Mouse (Mus musculus) CH12.LX (cell line): ENCODE results near the gene Nphp3. TPM values are rescaled to one million over a fixed set of nuclear protein-coding genes. Genes with fewer than 3 reads are reported as not detected.

Source experiments
- DNase-seq: peaks from one replicate; pipeline ENCODE4 v3.0.0-alpha.2; 2013; ENCODE audit errors: extremely low read depth
- H3K27ac ChIP-seq: 2 replicates; pipeline ENCODE4 v1.5.1; 2012; ENCODE audit warnings: low read depth, mild to moderate bottlenecking, control low read depth, moderate library complexity; ENCODE audit not compliant: insufficient read depth
- H3K27me3 ChIP-seq: replicated peaks from 2 replicates; pipeline ENCODE3; 2012; ENCODE audit warnings: inconsistent platforms
- H3K36me3 ChIP-seq, 2 experiments: replicated peaks in 1 of 2; 2 replicates each; pipeline versions ENCODE3 to v1.6.1; 2012; ENCODE audit warnings: inconsistent platforms in 1 of 2, low read length in 1 of 2, mild to moderate bottlenecking in 1 of 2, mixed read lengths in 1 of 2, moderate library complexity in 1 of 2; ENCODE audit not compliant: control insufficient read depth in 1 of 2, insufficient read depth in 1 of 2
- H3K4me1 ChIP-seq, 2 experiments: 2 replicates each; pipeline ENCODE4 v1.6.1; 2012; ENCODE audit warnings: inconsistent platforms in 1 of 2, moderate library complexity in 1 of 2; ENCODE audit not compliant: insufficient read depth in 2 of 2, control insufficient read depth in 1 of 2
- H3K4me2 ChIP-seq: 2 replicates; pipeline ENCODE4 v1.6.1; 2012; ENCODE audit warnings: low read depth, mild to moderate bottlenecking, control low read depth; ENCODE audit not compliant: poor library complexity, insufficient read depth, severe bottlenecking
- H3K4me3 ChIP-seq, 3 experiments: fragments of 150-350 bp in 1 of 3; sonication (generic) in 1 of 3; replicated peaks in 1 of 3; 2 replicates each; pipeline versions ENCODE3 to v1.5.1; 2011 to 2012; ENCODE audit warnings: low read depth in 2 of 3, low read length in 2 of 3, mild to moderate bottlenecking in 2 of 3, moderate library complexity in 2 of 3, control low read depth in 1 of 3, improper control_type of control experiment in 1 of 3, inconsistent platforms in 1 of 3, mixed read lengths in 1 of 3; ENCODE audit not compliant: poor library complexity in 1 of 3
- H3K79me2 ChIP-seq: replicated peaks from 2 replicates; pipeline ENCODE4 v1.6.1; 2012; ENCODE audit warnings: mild to moderate bottlenecking, moderate library complexity; ENCODE audit not compliant: control insufficient read depth, poor library complexity, insufficient read depth, severe bottlenecking; ENCODE audit errors: extremely low read depth
- H3K9ac ChIP-seq: 2 replicates; pipeline ENCODE4 v1.6.1; 2012; ENCODE audit warnings: low read depth, mild to moderate bottlenecking, control low read depth, moderate library complexity; ENCODE audit not compliant: insufficient read depth
- H3K9me3 ChIP-seq: replicated peaks from 2 replicates; pipeline ENCODE3; 2012; ENCODE audit warnings: low read length, inconsistent platforms, mixed read lengths
- BHLHE40 ChIP-seq: IDR thresholded peaks from 2 replicates; pipeline ENCODE4 v1.6.1; 2011; ENCODE audit warnings: mild to moderate bottlenecking, low read depth, low read length, improper control_type of control experiment
- CTCF ChIP-seq, 2 experiments: IDR thresholded peaks in 1 of 2; conservative IDR thresholded peaks in 1 of 2; 2 replicates each; pipeline ENCODE4 v1.5.1; 2011 to 2012; ENCODE audit warnings: low read depth in 2 of 2, low read length in 2 of 2, improper control_type of control experiment in 1 of 2, inconsistent platforms in 1 of 2, mild to moderate bottlenecking in 1 of 2, moderate library complexity in 1 of 2
- E2F4 ChIP-seq: IDR thresholded peaks from 2 replicates; pipeline ENCODE4 v1.6.1; 2011; ENCODE audit warnings: low read depth, low read length, improper control_type of control experiment; ENCODE audit not compliant: insufficient replicate concordance
- ETS1 ChIP-seq: conservative IDR thresholded peaks from 2 replicates; pipeline ENCODE4 v1.6.1; 2012; ENCODE audit warnings: low read depth, mild to moderate bottlenecking, inconsistent platforms, low read length, improper control_type of control experiment, moderate library complexity
- GABPA ChIP-seq: IDR thresholded peaks from 2 replicates; pipeline ENCODE4 v1.6.1; 2012; ENCODE audit warnings: low read depth, low read length, improper control_type of control experiment, inconsistent platforms; ENCODE audit not compliant: insufficient replicate concordance
- JUN ChIP-seq: IDR thresholded peaks from 2 replicates; pipeline ENCODE4 v1.6.1; 2011; ENCODE audit warnings: low read depth, mild to moderate bottlenecking, low read length, improper control_type of control experiment, moderate library complexity; ENCODE audit not compliant: insufficient read depth
- MAFK ChIP-seq: IDR thresholded peaks from 2 replicates; pipeline ENCODE4 v1.6.1; 2011; ENCODE audit warnings: low read length, improper control_type of control experiment; ENCODE audit not compliant: insufficient replicate concordance
- MXI1 ChIP-seq: IDR thresholded peaks from 2 replicates; pipeline ENCODE4 v1.6.1; 2011; ENCODE audit warnings: mild to moderate bottlenecking, low read depth, low read length, improper control_type of control experiment
- MYC ChIP-seq: IDR thresholded peaks from 2 replicates; pipeline ENCODE4 v1.6.1; 2011; ENCODE audit warnings: low read depth, mild to moderate bottlenecking, improper control_type of control experiment, low read length
- NELFE ChIP-seq: IDR thresholded peaks from 2 replicates; pipeline ENCODE4 v1.6.1; 2011; ENCODE audit warnings: low read depth, low read length, improper control_type of control experiment
- PAX5 ChIP-seq: IDR thresholded peaks from 2 replicates; pipeline ENCODE4 v1.6.1; 2012; ENCODE audit warnings: low read length, inconsistent platforms, mixed read lengths
- RAD21 ChIP-seq: IDR thresholded peaks from 2 replicates; pipeline ENCODE4 v1.6.1; 2011; ENCODE audit warnings: low read depth, mild to moderate bottlenecking, low read length, improper control_type of control experiment, moderate library complexity
- SMC3 ChIP-seq: IDR thresholded peaks from 2 replicates; pipeline ENCODE4 v1.6.1; 2011; ENCODE audit warnings: low read depth, low read length, improper control_type of control experiment
- UBTF ChIP-seq: IDR thresholded peaks from 2 replicates; pipeline ENCODE4 v1.6.1; 2012; ENCODE audit warnings: low read depth, mild to moderate bottlenecking, inconsistent platforms, low read length, improper control_type of control experiment, moderate library complexity
- USF1 ChIP-seq: IDR thresholded peaks from 2 replicates; pipeline ENCODE4 v1.6.1; 2014; ENCODE audit warnings: low read depth, mild to moderate bottlenecking, inconsistent platforms, low read length, improper control_type of control experiment
- dilution Hi-C: fragments of 300-500 bp; cut with MboI; formaldehyde crosslinking; loops from 2 replicates; pipeline ENCODE4 v1.14.3; 2020; ENCODE audit warnings: low sequenced_read_pairs; ENCODE audit not compliant: extremely low pct_unique_long_range_greater_than_20kb, extremely low pct_ligation_motif_present
- in situ Hi-C: fragments of 300-500 bp; cut with MboI; formaldehyde crosslinking; loops from 3 replicates; pipeline ENCODE4 v1.14.3; 2019; ENCODE audit warnings: low sequenced_read_pairs, low pct_ligation_motif_present, low pct_unique_long_range_greater_than_20kb, mixed read lengths
- polyA plus RNA-seq: library from polyadenylated mRNA; unstranded; fragments of >175 nt; gene quantifications from 2 replicates; pipeline ENCODE4 v1.2.1, GENCODE M21; 2012; ENCODE audit warnings: low read depth; ENCODE audit not compliant: insufficient read length
- total RNA-seq, 2 experiments: library from RNA; depleted of rRNA; stranded (reverse); fragments of 300-350 nt in 1 of 2; fragments of >200 nt in 1 of 2; gene quantifications; 2 replicates each; pipeline ENCODE4 v1.2.3; 2012 to 2014

The Nphp3 gene
- total and polyA plus RNA-seq, 3 experiments, result 1.3 to 2.9 (median 2.3) TPM

DNA sequence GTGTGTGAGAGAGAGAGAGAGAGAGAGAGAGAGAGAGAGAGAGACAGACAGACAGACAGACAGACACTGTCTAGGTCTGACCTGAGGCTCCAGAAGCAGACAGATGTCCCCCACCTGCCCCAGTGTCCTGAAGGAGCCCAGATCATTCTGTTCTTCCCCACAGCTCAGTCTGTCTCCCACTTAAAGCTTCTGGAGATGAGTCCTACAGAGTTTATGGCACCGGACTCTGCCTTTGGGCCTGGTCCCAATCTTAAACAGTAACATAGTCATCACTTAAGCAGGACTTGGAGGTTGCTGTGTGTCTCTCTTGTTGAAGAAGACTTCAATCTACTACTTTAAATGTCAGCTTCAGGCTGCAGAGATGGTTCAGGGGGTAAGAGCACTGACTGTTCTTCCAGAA lies 76.4 kb downstream of the Nphp3 start:
- no peak for DNase-seq
- no peaks in the 10 kb centered on the region for H3K4me1 ChIP-seq
- no peak overlapping the region for H3K27ac ChIP-seq
- H3K27me3 ChIP-seq, result no peaks in the 10 kb centered on the region
- H3K4me2 ChIP-seq, result no peak overlapping the region
- peaks cover 18 to 61% of the 10 kb centered on the region in 2 experiments for H3K36me3 ChIP-seq
- H3K9me3 ChIP-seq, result no peaks in the 10 kb centered on the region
- in situ Hi-C loops (no loop called here), dilution Hi-C loops (no loop called here)
- no peaks in the 10 kb centered on the region for H3K79me2 ChIP-seq
- H3K4me3 ChIP-seq, result no peak overlapping the region
- H3K9ac ChIP-seq, result no peak overlapping the region
- TF ChIP-seq JUN, result no peak
- TF ChIP-seq E2F4, result no peak
- no peak for TF ChIP-seq PAX5
- TF ChIP-seq UBTF, result no peak
- TF ChIP-seq SMC3, result no peak
- no peak for TF ChIP-seq MYC

DNA sequence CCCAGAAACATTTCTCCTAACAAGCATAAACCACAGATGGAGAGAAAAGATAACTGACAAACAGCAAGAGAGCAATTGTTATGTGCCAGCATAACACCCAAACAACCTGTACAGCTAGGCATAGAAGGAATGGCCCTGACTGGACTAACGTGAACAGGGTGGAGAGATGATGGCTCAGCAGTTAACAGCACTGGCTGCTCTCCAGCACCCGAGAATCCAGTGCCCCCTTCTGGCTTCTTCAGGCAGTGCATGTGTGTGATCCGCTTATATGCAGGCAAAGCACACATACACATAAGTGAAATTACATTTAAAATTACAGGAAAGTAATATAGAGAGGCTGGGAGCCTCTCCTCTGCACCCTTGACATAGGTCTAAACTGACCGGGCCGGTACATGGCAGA lies 77.0 kb downstream of the Nphp3 start:
- H3K4me1 ChIP-seq, result no peaks in the 10 kb centered on the region
- no peaks in the 10 kb centered on the region for H3K9me3 ChIP-seq
- H3K4me2 ChIP-seq, result no peak overlapping the region
- DNase-seq, result peak; percentile 60
- no peak overlapping the region for H3K27ac ChIP-seq
- no peak overlapping the region for H3K9ac ChIP-seq
- H3K27me3 ChIP-seq, result no peaks in the 10 kb centered on the region
- in situ Hi-C loops, result no loop called here
- TF ChIP-seq ETS1 (no peak), CTCF (conservative IDR thresholded peaks at IDR 0.05 in 1 of 2, IDR thresholded peaks at IDR 0.05 in 1 of 2; ENCODE audit: low read depth in 2 of 2, low read length in 2 of 2) (peak; percentile 67 to 79), BHLHE40 (no peak), SMC3 (peak; percentile 63), MYC (0 out of 2 replicates have a peak, but pooled peaks have one; percentile 25), RAD21 (peak; percentile 58), GABPA (no peak), USF1 (no peak), MXI1 (no peak), MAFK (peak; percentile 81)
- no peaks in the 10 kb centered on the region for H3K79me2 ChIP-seq
- no peak overlapping the region for H3K4me3 ChIP-seq
- dilution Hi-C loops, result no loop called here
- peaks cover 21 to 65% of the 10 kb centered on the region in 2 experiments for H3K36me3 ChIP-seq

DNA sequence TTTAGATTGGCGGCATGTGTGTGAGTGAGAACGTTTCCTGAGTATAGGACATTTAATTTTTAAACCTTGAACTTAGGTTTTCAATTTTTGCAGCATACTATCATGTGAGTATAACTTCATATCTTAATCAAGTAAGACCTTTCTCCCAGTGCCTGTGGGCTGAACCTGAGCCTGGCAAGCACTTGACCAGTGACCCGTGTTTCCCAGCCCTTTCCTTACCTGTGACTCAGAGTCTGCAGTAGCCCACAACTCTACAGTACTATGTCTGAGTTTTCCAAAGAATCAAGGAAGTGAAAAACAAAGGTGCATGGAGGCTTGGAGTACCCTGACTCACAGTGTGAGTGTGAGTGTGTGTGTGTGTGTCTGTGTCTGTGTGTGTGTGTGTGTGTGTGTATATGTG lies 77.7 kb downstream of the Nphp3 start:
- Histone ChIP-seq H3K9ac (no peak overlapping the region), H3K9me3 (no peaks in the 10 kb centered on the region), H3K4me1 (no peaks in the 10 kb centered on the region), H3K79me2 (no peaks in the 10 kb centered on the region), H3K4me3 (no peak overlapping the region), H3K27me3 (no peaks in the 10 kb centered on the region), H3K36me3 (peaks cover 17 to 65% of the 10 kb centered on the region in 2 experiments), H3K27ac (no peak overlapping the region), H3K4me2 (no peak overlapping the region)
- dilution Hi-C loops (no loop called here), in situ Hi-C loops (no loop called here)
- no peak for DNase-seq
- TF ChIP-seq NELFE, result no peak
